Mouse (Mus musculus): ENCODE results near the gene Iqcj. TPM values are rescaled to one million over a fixed set of nuclear protein-coding genes. Genes with fewer than 3 reads are reported as not detected.
"Not testable (repeated sequence)": the region's sequence is repeated elsewhere in the genome, so short reads cannot be mapped to it uniquely, and the experiment has no call there.

Gene Iqcj
- total RNA-seq, 4 experiments from 2014 or later: 2.9 to 4.8 (median 3.6) TPM

GRCm38 (mm10) chr3:68071395-68072386 is 179.7 kb downstream of the Iqcj start:
- DNase-seq (ENCODE audit: low spot score in 2 of 2): peak in 1 of 2 experiments; percentile 26

GRCm38 (mm10) chr3:68077406-68077805 is 185.4 kb downstream of the Iqcj start:
- no peak for DNase-seq (ENCODE audit: low spot score in 2 of 2)

- DNase-seq (ENCODE audit: low spot score in 2 of 2): no peak
Observed at GRCm38 (mm10) chr3:68085024-68085423, 193.0 kb downstream of the Iqcj start.

GRCm38 (mm10) chr3:68092108-68092507 is 200.1 kb downstream of the Iqcj start:
- no peak for DNase-seq (ENCODE audit: low spot score in 2 of 2)

GRCm38 (mm10) chr3:68096724-68097431 is 204.9 kb downstream of the Iqcj start:
- no peak for DNase-seq (ENCODE audit: low spot score in 2 of 2)

GRCm38 (mm10) chr3:68099561-68099960 is 207.5 kb downstream of the Iqcj start:
- DNase-seq (ENCODE audit: low spot score in 2 of 2): not testable (repeated sequence)

- DNase-seq (ENCODE audit: low spot score in 2 of 2): peak in 1 of 2 experiments; percentile 26
Observed at GRCm38 (mm10) chr3:68101343-68101742, 209.3 kb downstream of the Iqcj start.

- no peak for DNase-seq (ENCODE audit: low spot score in 2 of 2)
Observed at GRCm38 (mm10) chr3:68105081-68105685, 213.2 kb downstream of the Iqcj start.

Other genes starting within 250 kb of the Iqcj start
- gene Iqschfp, start within 50 bp of the Iqcj start, total RNA-seq (2022): 10 to 100 TPM; 10.0 to 16.4 (median 14.6) TPM
- 100 to 1,000 TPM; 220 to 285 (median 244) TPM for gene Schip1, start 172.6 kb downstream of the Iqcj start, total RNA-seq (2022)

Data from layer of hippocampus, adult 8-10 months (tissue).